Mouse (Mus musculus) 3134 (cell line): ENCODE results near the gene Ssc5d.
"Not testable (repeated sequence)": the region's sequence is repeated elsewhere in the genome, so short reads cannot be mapped to it uniquely, and the experiment has no call there.

Source experiments
- DNase-seq: peaks from one replicate; pipeline ENCODE4 v3.0.0-alpha.2; 2011; ENCODE audit warnings: low spot score; ENCODE audit not compliant: insufficient read length; ENCODE audit errors: extremely low read depth

Gene Ssc5d

DNA sequence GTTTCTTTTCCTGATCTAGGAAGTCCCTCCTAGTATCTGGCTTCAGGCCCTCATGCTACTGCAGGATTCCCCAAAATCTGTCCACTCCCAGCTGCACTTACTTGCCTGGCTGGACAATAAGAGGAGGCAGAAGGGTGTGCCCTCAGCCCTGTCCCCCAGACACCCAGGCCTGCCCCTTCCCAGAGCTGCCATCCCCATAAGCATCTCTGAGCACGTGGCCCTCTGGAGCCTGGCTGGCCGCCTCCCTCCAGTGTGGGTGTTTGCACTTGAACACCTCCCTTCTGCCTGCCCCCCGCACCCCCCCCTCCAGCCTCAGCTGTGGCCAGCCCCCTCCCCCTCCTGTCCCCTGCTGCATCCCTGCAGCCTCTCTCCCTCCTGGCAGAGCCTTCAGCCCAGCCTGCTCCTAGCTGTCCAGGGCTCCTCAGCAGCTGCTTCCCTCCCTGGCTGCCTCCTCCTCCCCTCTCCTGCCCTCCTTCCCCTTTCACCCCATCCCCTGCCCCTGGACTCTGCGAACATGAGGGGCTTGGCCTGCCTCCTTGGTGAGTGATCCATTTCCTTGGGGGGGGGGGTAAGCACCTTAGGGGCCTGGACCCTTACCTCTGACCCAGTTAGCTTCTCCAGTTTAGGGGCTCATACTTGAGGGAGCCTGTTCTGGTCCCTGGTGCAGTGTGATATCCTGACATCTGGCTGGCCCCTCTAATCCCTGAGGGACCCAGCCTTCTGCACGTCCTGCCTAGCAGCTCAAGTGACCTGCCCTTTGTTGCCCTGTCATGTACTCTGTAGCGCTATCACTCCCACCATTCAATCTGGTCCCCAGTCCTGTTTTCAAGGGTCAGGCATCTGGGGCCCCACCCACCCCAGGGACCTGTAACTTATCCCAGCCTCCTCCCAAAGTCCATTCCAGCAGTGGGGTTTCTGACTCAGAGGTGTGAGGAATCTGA is at the start of gene Ssc5d:
Ssc5d (plus strand) TSS at position 345 of the 941 bp plus-strand sequence.
- DNase-seq = peak; percentile 73

GRCm38 (mm10) chr7:4876753-4877221 is 48.8 kb upstream of the Ssc5d start, which contains the start of gene Isoc2a:
Gene Isoc2a (plus strand): TSS chr7:4877153.
- DNase-seq = peak; percentile 95

DNA sequence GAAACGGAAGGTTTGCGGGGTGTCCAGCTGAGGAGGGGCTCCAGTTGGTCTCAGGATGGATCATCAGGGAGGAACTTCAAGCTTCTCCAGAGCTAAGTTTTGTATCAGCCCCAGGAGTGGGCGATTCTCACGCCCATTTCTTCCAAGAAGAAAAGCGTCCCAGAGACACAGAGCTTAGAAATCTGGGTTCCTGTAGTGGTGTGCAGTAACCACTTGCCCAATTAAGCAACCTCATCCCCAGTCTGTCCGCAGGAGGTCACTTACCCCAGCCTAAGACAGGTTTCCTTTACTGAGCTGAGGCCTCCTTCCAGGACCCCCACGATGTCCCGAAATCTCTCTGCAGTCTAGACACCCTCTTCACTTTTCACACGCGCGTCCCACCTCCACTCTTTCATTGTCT is 48.4 kb upstream of the Ssc5d start:
- DNase-seq = no peak

GRCm38 (mm10) chr7:4878186-4878585 is 47.4 kb upstream of the Ssc5d start:
- DNase-seq = no peak

GRCm38 (mm10) chr7:4879036-4879435 is 46.5 kb upstream of the Ssc5d start:
- not testable (repeated sequence) for DNase-seq

DNA sequence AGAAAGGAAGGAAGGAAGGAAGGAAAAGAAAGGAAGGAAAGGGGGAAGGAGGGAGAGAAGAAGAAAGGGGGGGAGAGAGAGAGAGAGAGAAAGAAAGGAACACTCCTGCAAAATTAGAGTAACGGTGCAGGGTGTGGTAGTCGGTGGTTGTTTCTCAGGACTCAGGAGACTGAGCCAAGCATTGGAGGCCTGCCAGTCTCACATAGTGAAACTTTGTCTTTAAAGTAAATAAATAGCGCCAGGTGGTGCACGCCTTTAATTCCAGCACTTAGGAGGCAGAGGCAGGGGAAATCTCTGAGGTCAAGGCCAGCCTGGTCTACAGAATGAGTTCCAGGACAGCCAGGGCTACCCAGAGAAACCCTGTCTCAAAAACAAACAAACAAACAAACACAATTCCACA is 38.9 kb upstream of the Ssc5d start:
- no peak for DNase-seq

- DNase-seq = no peak
Observed at GRCm38 (mm10) chr7:4895186-4895585, 30.4 kb upstream of the Ssc5d start.

DNA sequence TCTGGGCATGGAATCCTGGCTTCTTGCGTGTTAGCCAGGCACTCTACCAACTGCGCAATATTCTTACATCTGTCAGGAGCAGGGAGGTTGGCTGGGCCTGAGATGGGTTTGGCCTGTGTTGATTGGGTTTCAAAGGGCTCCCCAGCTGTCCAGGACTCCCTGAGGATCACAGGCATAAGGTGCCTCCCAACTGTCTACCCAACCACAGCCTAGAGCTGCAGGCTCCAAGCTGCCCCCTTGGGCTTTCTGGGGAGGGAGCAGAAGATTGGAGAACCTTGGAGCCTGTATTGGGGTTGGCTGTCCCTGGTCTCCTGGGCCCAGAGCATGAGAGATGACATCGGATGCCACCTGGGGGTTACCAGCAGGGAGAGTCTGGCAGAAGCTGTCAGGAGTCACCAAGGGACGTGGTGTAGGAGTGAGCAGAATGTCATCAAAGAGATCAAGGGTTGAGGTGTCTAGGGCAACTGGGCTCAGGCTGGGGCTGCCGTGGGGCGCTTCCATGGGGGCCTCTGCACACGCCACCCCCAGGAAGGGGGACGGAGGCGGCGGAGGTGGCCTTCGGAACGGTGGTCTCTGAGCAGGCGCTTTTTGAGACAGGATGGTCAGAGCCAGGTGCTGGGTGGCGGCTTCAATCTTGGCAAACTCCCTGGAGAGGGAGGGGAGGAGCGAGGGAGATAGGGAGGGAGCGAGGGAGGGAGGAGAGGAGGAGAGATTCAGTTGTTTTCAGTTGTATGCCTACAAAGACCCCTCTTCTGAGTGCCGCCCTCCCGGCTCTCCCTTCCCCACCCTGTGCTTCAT is 26.5 kb upstream of the Ssc5d start:
- DNase-seq = no peak

- no peak for DNase-seq
Observed at GRCm38 (mm10) chr7:4899649-4900522, 25.7 kb upstream of the Ssc5d start.

GRCm38 (mm10) chr7:4900523-4900851 is 25.1 kb upstream of the Ssc5d start:
- no peak for DNase-seq

DNA sequence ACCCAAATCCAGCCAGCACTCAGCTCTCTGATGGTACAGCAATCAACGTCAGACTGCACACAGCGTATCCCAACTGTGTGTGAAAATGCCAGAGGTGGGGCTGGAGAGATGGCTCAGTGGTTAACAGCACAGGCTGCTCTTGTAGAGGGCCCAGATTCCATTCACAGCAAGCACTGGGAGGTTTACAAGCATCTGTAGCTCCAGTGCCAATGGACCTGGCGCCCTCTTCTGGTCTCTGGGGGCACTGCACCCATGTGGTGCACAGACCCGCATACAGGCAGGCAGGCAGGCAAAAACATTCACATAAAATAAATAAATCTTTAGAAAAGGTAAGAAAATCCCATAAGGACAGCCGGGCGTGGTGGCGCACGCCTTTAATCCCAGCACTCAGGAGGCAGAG is 24.4 kb upstream of the Ssc5d start:
- no peak for DNase-seq

DNA sequence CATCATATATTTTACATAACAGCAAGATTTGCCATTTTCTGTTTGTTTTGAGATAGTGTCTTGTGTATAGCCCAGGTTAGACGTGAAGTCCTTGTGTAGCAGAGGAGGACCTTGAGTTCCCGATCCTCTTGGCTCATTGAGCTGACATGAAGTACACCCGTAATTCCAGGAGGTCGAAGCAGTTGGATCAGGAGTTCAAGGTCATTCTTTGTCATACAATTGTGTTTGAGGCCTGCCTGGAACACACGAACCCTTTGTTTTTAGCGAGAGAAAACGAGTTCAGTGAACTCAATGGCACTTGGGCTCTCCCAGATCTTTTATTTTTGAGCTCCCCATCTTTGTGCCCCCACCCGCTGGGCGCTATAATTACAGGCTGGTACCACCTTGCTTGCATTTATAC is 23.2 kb upstream of the Ssc5d start:
- no peak for DNase-seq

GRCm38 (mm10) chr7:4906466-4906950 is 19.1 kb upstream of the Ssc5d start, which contains the start of gene Gm36210:
Gene Gm36210 (minus strand): TSS chr7:4906516.
- no peak for DNase-seq

DNA sequence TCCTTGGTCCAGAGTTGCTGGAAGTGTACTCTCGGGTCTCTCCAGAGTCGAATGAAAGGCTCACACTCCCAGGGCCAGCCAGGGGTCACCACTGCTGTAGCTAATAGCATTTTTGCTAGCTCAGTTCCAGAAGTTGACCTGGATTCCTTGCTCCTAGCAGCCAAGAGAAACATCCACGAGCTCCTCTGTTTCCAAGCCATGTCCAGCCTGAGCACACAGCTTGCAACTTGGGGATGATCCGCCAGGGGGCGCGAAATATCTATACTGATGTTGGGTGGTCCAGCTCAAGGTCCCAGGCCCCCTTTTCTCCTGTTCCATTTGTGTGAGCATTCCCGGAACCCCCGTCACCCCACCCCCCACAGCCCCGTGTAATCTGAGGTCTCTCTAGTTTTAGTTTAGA is 14.0 kb upstream of the Ssc5d start:
- no peak for DNase-seq

- DNase-seq = peak; percentile 58
Observed at GRCm38 (mm10) chr7:4912248-4912647, 13.3 kb upstream of the Ssc5d start.

DNA sequence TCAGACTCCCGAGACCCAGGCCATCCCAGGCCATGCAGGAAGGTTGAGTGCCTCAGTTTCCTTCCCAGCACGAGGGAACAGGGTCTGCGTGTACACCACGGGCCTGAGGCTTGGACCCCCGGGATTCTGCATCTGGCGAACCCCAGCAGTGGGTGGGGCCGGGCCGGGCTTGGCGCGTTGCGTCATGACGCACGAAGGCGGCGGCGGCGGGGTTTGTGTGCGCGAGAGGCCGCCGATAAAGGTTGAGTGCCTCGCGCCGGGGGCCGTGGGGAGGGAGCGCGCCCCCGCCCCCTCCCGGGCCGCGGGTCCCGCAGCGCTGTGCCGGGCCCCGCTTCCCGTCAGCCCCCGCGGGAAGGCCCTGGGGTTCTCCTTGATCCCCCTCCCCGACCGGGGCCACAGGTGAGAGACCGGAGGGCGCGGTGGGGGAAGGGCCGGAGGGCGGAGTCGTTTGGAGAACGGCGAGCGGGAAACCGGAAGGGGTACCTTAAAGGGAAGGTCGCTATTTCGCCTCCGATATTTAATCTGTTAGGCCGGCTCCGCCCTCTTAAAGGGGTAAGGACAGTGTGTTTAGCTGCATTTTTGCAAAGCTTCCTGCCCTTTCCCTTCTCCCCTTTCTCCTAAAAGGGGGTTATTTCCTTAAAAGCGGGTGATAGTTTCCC is 10.4 kb upstream of the Ssc5d start, which contains the start of gene Zfp628:
Zfp628 (plus strand) TSS at position 211 of the 659 bp plus-strand sequence.
- peak; percentile 85 for DNase-seq

GRCm38 (mm10) chr7:4915669-4916416 is 9.7 kb upstream of the Ssc5d start:
- DNase-seq = no peak

- no peak for DNase-seq
Observed at GRCm38 (mm10) chr7:4917494-4917893, 8.1 kb upstream of the Ssc5d start.

DNA sequence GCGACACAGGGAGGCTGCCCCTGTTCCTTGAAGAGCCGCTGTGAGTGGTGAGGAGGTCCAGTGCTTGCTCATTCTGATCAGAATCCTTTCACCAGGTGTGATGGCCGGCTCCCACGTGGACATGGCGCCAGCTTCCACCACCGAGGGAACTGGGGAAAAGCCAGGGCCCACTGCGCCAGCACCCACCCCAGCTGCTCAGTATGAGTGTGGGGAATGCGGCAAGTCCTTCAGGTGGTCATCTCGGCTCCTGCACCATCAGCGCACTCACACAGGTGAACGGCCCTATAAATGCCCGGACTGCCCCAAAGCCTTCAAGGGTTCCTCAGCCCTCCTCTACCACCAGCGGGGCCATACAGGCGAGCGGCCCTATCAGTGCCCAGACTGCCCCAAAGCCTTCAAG is 6.9 kb upstream of the Ssc5d start:
- DNase-seq = no peak
